Mouse (Mus musculus) kidney, adult 9 months (tissue): ENCODE data around the gene Cradd.

Experiments used
- DNase-seq: peaks from one replicate; pipeline ENCODE4 v3.0.0; 2022

The Cradd gene

DNA sequence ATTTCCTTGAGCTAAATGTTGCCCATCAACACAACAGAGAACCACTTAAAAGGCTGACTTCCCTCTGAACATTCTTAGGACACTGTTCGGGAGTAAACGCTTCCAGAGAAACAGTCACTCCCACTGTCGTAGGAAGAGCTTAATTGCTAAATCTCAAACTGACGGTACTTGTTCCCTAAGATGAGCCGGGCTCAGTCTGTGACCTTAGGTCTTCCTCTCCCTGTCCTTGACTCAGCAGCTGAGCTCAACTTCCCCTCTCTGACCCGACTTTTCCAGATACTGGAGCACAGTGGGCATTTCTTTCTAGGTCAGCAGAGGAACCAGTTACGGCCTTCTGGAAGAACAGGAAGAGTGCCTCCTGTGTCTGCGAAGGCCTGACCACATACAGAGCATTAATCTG, 87.7 kb downstream of the Cradd start:
- peak; percentile 30 for DNase-seq

DNA sequence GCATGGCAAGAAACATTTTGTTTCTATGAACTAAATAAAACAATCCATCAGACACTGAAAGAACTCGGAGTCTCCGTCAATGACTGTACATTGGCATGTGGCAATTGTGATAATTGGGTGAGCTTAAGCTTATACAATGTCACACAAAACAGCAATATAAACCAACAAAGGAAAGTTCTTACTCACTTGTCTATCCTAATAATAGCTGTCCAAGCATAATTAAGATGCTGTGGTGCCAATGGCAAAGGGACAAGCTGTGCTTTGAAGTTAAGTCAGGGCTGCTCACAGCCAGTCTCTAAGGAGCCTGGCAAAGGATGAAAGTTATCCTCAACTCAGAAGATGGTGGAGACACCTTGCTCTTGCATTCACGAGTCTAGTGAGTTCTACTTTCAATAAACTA, 89.3 kb downstream of the Cradd start:
- no peak for DNase-seq

DNA sequence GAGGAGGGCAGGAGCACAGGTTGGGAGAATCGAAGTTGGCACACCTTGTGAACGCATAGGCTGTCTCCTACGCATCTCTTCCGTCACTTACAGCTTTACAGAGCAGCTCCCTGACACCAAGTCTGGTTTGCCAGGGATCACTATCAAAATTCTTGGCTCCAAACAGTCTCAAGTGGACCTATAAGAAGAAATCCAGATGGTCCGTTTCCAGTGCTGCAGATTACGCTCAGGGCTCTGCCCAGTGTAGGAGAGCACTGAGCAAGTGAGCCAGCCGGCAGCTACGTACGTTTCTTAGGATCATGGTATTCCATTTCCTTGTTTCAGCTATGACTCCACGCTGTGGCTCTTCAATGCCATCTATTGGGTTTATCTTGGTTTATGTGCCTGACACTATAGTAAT, 90.9 kb downstream of the Cradd start:
- no peak for DNase-seq

DNA sequence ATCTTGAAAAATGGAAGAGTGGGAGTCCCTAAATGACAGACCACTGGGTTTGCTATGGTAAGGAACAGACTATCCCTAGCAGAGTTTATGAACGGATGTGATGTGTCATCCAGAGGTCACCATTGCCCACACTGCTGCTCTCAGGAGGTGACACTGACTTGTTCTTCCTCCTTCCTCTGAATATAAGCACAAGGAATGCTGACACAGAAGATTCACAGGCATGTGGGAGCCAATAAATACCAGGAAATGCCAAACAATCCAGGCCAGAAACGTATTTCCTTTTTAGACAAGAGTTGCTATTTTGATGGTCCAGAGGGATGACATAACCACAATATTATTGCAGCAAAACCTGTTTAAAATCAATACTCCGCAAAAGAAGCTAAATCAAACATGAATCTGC, 91.4 kb downstream of the Cradd start:
- peak; percentile 77 for DNase-seq

- no peak for DNase-seq
Measured at GRCm38 (mm10) chr10:95228192-95228591, 95.7 kb downstream of the Cradd start.

DNA sequence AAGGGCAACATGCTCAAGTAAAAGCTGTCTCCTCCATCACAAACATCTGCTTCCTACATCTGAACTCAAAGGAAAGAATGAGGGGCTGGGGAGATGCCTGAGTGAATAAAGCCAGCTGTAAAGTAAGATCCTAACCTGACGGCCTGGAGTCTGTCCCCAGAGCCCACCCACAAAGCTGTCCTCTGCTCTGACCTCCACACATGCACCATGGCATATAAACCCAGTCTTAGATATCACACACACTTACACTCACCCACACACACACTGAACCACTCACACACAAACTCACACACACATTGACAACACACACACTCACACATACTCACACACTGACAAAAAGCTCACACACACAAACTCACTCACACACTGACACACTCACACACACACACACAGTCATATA, 96.3 kb downstream of the Cradd start:
- no peak for DNase-seq

DNA sequence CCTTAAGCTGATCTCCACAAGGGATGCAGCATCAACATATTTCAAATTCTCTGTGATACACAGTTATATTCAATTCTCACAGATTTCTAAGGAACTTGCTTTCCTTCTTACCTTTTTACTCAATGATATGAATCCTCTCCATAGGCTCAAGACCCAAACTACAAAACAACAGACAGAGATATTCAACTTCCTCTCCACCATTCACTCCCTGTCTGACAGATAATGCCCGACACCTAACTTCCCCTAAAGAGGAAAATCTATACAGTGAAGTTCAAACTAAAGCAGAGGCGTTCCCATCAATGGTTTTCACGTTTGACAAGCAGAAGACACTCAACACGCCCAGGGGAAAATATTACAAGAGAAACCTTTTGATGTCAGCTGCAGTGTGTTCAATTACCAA, 97.2 kb downstream of the Cradd start:
- DNase-seq = no peak

DNA sequence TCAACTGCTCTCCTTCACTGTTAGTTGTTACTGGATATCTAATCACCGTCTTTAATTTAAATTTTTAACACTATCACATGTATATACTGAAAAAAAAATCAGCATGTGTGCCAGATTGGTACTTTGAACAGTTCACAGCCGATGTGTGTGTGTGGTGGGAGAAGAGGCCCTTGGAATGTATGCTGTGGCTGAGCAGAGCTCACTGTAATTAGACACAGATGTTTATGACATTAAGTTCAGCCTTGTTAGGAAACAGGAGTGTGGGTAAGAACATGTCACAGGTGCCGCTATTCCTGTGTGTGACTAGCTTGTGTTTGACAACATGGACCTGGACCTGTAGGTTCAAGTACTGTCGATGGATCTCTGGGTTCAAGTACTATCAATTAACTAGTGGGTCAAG, 98.9 kb downstream of the Cradd start:
- no peak for DNase-seq

GRCm38 (mm10) chr10:95223211-95223610, 100.7 kb downstream of the Cradd start:
- DNase-seq = no peak

DNA sequence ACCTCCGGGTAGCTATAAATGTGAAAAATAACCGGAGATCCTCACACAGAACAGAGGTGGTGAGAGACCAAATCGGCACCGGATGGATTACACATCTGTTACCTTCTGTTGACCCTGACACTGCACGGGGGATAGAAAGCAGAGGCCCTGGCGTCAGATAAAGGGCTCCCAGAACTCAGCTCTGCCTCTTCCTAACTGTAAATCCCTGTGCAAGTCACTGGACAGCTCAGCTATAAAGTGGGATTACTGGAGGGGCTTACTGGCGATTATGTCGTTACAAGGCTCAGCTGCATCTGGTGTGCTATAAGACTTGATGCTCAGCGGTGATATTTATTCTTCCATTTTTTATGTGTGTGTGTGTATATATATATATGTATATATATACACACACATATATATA, 102.0 kb downstream of the Cradd start:
- DNase-seq = no peak

GRCm38 (mm10) chr10:95220536-95220935, 103.4 kb downstream of the Cradd start:
- DNase-seq = no peak

DNA sequence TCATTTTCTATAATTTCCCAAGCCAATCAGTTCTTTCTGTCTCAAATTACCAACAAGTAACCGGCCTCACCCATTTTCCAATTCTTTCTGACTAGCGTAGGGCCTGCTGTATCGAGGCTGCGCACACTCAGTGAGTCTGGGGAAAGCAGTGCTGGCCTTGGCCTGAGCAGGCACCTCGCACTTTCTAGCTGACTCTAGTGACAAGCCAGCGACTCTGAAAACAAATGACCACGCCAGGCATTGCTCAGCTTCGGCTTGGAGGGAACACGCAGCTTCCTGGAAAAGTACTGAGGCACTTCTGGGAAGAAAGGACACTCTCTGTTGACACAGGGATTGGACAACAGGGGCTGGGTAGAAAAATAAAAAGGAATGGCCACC, 105.3 kb downstream of the Cradd start:
- DNase-seq = peak; percentile 22

GRCm38 (mm10) chr10:95217956-95218682, 105.8 kb downstream of the Cradd start:
- DNase-seq = peak; percentile 52

DNA sequence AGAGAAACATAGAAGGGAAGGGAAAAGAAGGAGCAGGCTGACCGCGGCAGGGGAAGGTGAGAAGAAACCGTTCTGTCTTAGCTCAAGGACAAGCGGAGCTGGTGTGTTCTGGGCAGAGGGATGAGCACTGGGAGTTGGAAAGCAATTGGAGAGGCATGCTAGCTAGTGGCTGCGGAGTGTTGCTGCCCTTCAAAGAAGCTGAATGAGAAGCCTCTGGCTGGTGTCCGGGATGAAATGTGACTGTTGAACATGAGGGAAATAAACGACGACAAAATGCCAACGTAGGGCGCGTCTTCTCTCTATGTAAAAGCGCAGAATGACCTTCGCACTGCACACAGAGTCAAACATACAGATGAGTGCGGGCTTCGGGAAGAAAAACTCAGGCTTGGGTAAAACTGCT, 108.6 kb downstream of the Cradd start:
- DNase-seq = no peak

DNA sequence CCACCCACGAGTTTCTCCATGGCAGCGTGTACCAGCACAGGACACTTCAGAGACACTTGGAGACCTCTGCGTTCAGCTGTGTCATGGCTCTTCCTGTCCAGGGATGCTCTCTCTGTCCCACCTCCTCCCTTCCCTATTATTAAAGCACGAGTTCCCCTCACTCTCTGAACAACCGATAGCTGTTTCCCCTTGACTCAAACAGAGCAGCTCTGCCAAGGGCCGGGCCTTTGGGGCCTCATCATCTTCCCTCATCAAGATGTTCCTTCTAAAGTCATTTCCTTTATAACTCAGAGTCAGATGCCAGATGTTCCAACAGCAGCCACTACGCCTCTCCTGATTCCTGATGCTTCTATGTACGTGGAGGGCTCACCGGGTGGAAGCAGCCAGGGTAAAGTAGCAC, 110.1 kb downstream of the Cradd start:
- DNase-seq = no peak

- no peak for DNase-seq
Measured at GRCm38 (mm10) chr10:95213311-95213710, 110.6 kb downstream of the Cradd start.

- no peak for DNase-seq
Measured at GRCm38 (mm10) chr10:95211660-95212059, 112.3 kb downstream of the Cradd start.

GRCm38 (mm10) chr10:95210664-95211372, 113.1 kb downstream of the Cradd start:
- DNase-seq = no peak

GRCm38 (mm10) chr10:95210167-95210566, 113.8 kb downstream of the Cradd start:
- no peak for DNase-seq

- no peak for DNase-seq
Measured at GRCm38 (mm10) chr10:95207423-95207822, 116.5 kb downstream of the Cradd start.

GRCm38 (mm10) chr10:95201514-95201913, 122.4 kb downstream of the Cradd start:
- DNase-seq = no peak

GRCm38 (mm10) chr10:95200323-95200722, 123.6 kb downstream of the Cradd start:
- DNase-seq = no peak

- no peak for DNase-seq
Measured at GRCm38 (mm10) chr10:95199541-95200269, 124.2 kb downstream of the Cradd start.

- DNase-seq = peak; percentile 33
Measured at GRCm38 (mm10) chr10:95197377-95197776, 126.6 kb downstream of the Cradd start.
